8 mouse cellular contexts compared by ENCODE assay signal in genomic region chr2:18822711-18823110, GRCm38 (mm10).
A peak's percentile ranks its signal among the peaks of the same experiment; 100 is the strongest.
DNase-seq lines count a peak whose midpoint lies in the region; ATAC-seq lines count a peak whose summit lies in the region.

No protein-coding gene starts in this region.

- H3K4me3 ChIP-seq in hindbrain, embryonic 14.5 days (replicated peaks; ENCODE audit: low read length), result no peak overlapping the region
- H3K4me3 ChIP-seq in hindbrain, embryonic 11.5 days (ENCODE audit: low read depth, low read length), result no peak overlapping the region
- no peak overlapping the region for H3K4me3 ChIP-seq in heart, embryonic 15.5 days

- peak; percentile 37 for DNase-seq in hindbrain, embryonic 14.5 days (ENCODE audit: low spot score)
- DNase-seq in hindbrain, embryonic 11.5 days (ENCODE audit: low spot score), result no peak
- peak; percentile 34 for DNase-seq in right cerebral cortex, postnatal 4 days
- no peak for DNase-seq in right cerebral cortex, postnatal 25 days
- DNase-seq in liver, result no peak
- DNase-seq in left cerebral cortex, adult 8-10 months (ENCODE audit: low spot score in 2 of 2), result no peak
- no peak for DNase-seq in retina, postnatal 1 day

- peak; percentile 47; the same call in 1 of the 2 replicates for ATAC-seq in hindbrain, embryonic 14.5 days (ENCODE audit: low FRiP score)
- ATAC-seq in hindbrain, embryonic 11.5 days (ENCODE audit: low FRiP score), result no peak
- 0 out of 2 replicates have a peak, but pooled peaks have one; percentile 53 for ATAC-seq in heart, embryonic 15.5 days (replicated peaks; ENCODE audit: insufficient number of reproducible peaks, insufficient read depth, low FRiP score, low read depth)

- 37% methylated on average over 9 of the region's 9 CpGs for WGBS in hindbrain, embryonic 14.5 days
- WGBS in hindbrain, embryonic 11.5 days, result 63% methylated on average over 9 of the region's 9 CpGs
- 20% methylated on average over 9 of the region's 9 CpGs for WGBS in heart, embryonic 15.5 days

- peaks cover 20% of the 10 kb centered on the region for H3K4me1 ChIP-seq in hindbrain, embryonic 14.5 days (replicated peaks; ENCODE audit: control insufficient read depth, insufficient read depth, low read length)
- peaks cover 2% of the 10 kb centered on the region; the same call in 1 of the 2 replicates for H3K4me1 ChIP-seq in hindbrain, embryonic 11.5 days (replicated peaks; ENCODE audit: control insufficient read depth, insufficient read depth, low read length)
- peaks cover 22% of the 10 kb centered on the region for H3K4me1 ChIP-seq in heart, embryonic 15.5 days (replicated peaks)

- no peaks in the 10 kb centered on the region for H3K9me3 ChIP-seq in hindbrain, embryonic 14.5 days (ENCODE audit: control insufficient read depth, low read length)
- H3K9me3 ChIP-seq in hindbrain, embryonic 11.5 days (ENCODE audit: control insufficient read depth, low read length), result no peaks in the 10 kb centered on the region
- H3K9me3 ChIP-seq in heart, embryonic 15.5 days (replicated peaks), result no peaks in the 10 kb centered on the region

- H3K27me3 ChIP-seq in hindbrain, embryonic 14.5 days (ENCODE audit: control insufficient read depth, insufficient read depth, low read length), result no peaks in the 10 kb centered on the region
- H3K27me3 ChIP-seq in hindbrain, embryonic 11.5 days (ENCODE audit: control insufficient read depth, insufficient read depth, low read length), result no peaks in the 10 kb centered on the region
- no peaks in the 10 kb centered on the region for H3K27me3 ChIP-seq in heart, embryonic 15.5 days

- no peak overlapping the region for H3K4me2 ChIP-seq in hindbrain, embryonic 14.5 days (replicated peaks)
- H3K4me2 ChIP-seq in hindbrain, embryonic 11.5 days (replicated peaks; ENCODE audit: low read depth, low read length), result no peak overlapping the region
- H3K4me2 ChIP-seq in heart, embryonic 15.5 days, result peak overlapping the region; percentile 21

- no peaks in the 10 kb centered on the region for H3K36me3 ChIP-seq in hindbrain, embryonic 14.5 days (replicated peaks; ENCODE audit: control insufficient read depth, insufficient read depth)
- H3K36me3 ChIP-seq in hindbrain, embryonic 11.5 days (ENCODE audit: control insufficient read depth, insufficient read depth, low read length), result no peaks in the 10 kb centered on the region
- H3K36me3 ChIP-seq in heart, embryonic 15.5 days, result no peaks in the 10 kb centered on the region

- H3K27ac ChIP-seq in hindbrain, embryonic 14.5 days, result no peak overlapping the region
- H3K27ac ChIP-seq in hindbrain, embryonic 11.5 days (ENCODE audit: low read depth, low read length), result no peak overlapping the region
- H3K27ac ChIP-seq in heart, embryonic 15.5 days, result peak overlapping the region; percentile 39; the same call in 1 of the 2 replicates

- no peak overlapping the region for H3K9ac ChIP-seq in hindbrain, embryonic 14.5 days
- no peak overlapping the region for H3K9ac ChIP-seq in hindbrain, embryonic 11.5 days (ENCODE audit: low read depth, low read length)
- no peak overlapping the region for H3K9ac ChIP-seq in heart, embryonic 15.5 days

Comparison
In these comparisons a context has a peak if more than half of its experiments do, and no peak if none do; other contexts are left out.
1. DNase-seq: peak in hindbrain, embryonic 14.5 days (single experiment) and right cerebral cortex, postnatal 4 days (single experiment); none in hindbrain, embryonic 11.5 days (single experiment), right cerebral cortex, postnatal 25 days (single experiment), liver (single experiment), left cerebral cortex, adult 8-10 months (0 of 2) and retina, postnatal 1 day (single experiment).